Mouse (Mus musculus) heart, embryonic 11.5 days (tissue): ENCODE data around the gene Pde4d. TPM values are rescaled to one million over a fixed set of nuclear protein-coding genes. Genes with fewer than 3 reads are reported as not detected.

Experiments used
- ATAC-seq: fragments of 200-750 bp; cut with Nextera tagmentation; replicated peaks from 2 replicates; pipeline ENCODE4 v1.8.0; 2017; ENCODE audit warnings: moderate library complexity; ENCODE audit not compliant: insufficient number of reproducible peaks, low FRiP score, low TSS enrichment
- H3K27ac ChIP-seq: fragments of 300-500 bp; sonication (generic); 2 replicates; pipeline ENCODE4 v1.5.1; 2014; ENCODE audit warnings: mild to moderate bottlenecking, low read depth, low read length
- H3K27me3 ChIP-seq: fragments of 300-500 bp; sonication (generic); 2 replicates; pipeline ENCODE4 v1.6.1; 2014; ENCODE audit warnings: mild to moderate bottlenecking, low read length, mixed read lengths; ENCODE audit not compliant: control insufficient read depth, insufficient read depth
- H3K36me3 ChIP-seq: fragments of 300-500 bp; sonication (generic); 2 replicates; pipeline ENCODE4 v1.6.1; 2014; ENCODE audit warnings: mild to moderate bottlenecking, low read length, moderate library complexity, mixed read lengths; ENCODE audit not compliant: control insufficient read depth, insufficient read depth
- H3K4me1 ChIP-seq: fragments of 300-500 bp; sonication (generic); 2 replicates; pipeline ENCODE4 v1.6.1; 2014; ENCODE audit warnings: low read length; ENCODE audit not compliant: control insufficient read depth, insufficient read depth
- H3K4me2 ChIP-seq: fragments of 300-500 bp; sonication (generic); 2 replicates; pipeline ENCODE4 v1.6.1; 2014; ENCODE audit warnings: mild to moderate bottlenecking, moderate library complexity
- H3K4me3 ChIP-seq: fragments of 300-500 bp; sonication (generic); 2 replicates; pipeline ENCODE4 v1.5.1; 2014; ENCODE audit warnings: low read depth, low read length
- H3K9ac ChIP-seq: fragments of 300-500 bp; sonication (generic); 2 replicates; pipeline ENCODE4 v1.6.1; 2014; ENCODE audit warnings: mild to moderate bottlenecking, low read depth, low read length, moderate library complexity
- H3K9me3 ChIP-seq: fragments of 300-500 bp; sonication (generic); replicated peaks from 2 replicates; pipeline ENCODE4 v1.6.1; 2016; ENCODE audit warnings: low read length; ENCODE audit not compliant: control insufficient read depth
- WGBS: fragments of 180-500 bp; shearing (Covaris S2); extraction: QIAGEN DNeasy Blood & Tissue Kit; methylation state at CpG from one replicate; pipeline ENCODE4 v1.1.7; 2014; ENCODE audit not compliant: insufficient replicate concordance; 5-methylcytosine and 5-hydroxymethylcytosine counted together
- polyA plus RNA-seq: library from polyadenylated mRNA; unstranded; fragments of >200 nt; fragmentation: Nextera tagmentation; extraction: Ambion mirVana; gene quantifications from 2 replicates; pipeline ENCODE4 v1.2.1, GENCODE M21; 2014

Gene Pde4d
- polyA plus RNA-seq, 1 experiment from 2014 or later = 27.8 TPM

DNA sequence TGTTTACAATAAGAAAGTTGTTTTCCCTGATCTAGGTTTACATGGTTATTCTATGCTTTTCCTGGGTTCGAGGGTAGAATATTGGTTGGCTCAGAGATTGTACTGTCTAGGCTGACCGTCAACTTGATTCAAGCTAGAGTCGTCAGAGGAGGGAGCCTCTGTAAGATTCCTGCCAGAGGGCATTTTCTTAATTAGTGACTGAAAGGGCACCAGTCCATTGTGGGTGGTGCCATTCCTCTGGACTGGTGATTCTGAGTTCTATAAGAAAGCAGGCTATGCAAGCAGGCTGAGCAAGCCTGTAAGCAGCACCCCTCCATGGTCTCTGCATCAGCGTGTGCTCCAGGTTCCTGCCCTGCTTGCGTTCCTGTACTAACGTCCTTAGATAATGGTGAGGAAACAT, 1376.1 kb downstream of the Pde4d start:
- Histone ChIP-seq H3K4me3 (no peak overlapping the region), H3K4me2 (no peak overlapping the region), H3K4me1 (peaks cover 35% of the 10 kb centered on the region), H3K9ac (no peak overlapping the region), H3K36me3 (no peaks in the 10 kb centered on the region), H3K9me3 (no peaks in the 10 kb centered on the region), H3K27me3 (no peaks in the 10 kb centered on the region), H3K27ac (no peak overlapping the region)
- WGBS = 90% methylated on average over 6 of the region's 6 CpGs
- ATAC-seq = no peak

DNA sequence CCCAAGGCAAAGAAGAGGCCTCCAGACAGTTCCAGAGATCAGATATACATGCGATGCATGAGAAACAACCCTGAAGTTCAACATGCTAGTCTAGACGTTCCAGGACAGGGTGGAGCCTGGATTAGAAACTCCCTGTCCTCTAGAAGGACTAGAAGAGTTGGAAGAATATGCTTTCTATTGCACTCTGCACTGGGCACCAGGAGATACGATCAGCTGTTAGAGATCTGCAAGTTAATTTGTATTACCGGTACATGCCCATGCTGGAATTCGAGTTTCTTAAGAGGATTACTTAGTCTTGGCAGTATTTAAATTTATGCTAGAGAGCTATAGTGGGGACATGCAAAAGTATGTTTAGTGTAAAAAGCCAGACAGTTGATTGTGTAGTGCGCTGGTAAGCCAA, 1377.6 kb downstream of the Pde4d start:
- Histone ChIP-seq H3K4me3 (no peak overlapping the region), H3K36me3 (no peaks in the 10 kb centered on the region), H3K27me3 (no peaks in the 10 kb centered on the region), H3K27ac (no peak overlapping the region), H3K4me2 (no peak overlapping the region), H3K4me1 (peaks cover 21% of the 10 kb centered on the region), H3K9me3 (no peaks in the 10 kb centered on the region), H3K9ac (no peak overlapping the region)
- ATAC-seq = no peak
- WGBS = 85% methylated on average over 6 of the region's 6 CpGs

DNA sequence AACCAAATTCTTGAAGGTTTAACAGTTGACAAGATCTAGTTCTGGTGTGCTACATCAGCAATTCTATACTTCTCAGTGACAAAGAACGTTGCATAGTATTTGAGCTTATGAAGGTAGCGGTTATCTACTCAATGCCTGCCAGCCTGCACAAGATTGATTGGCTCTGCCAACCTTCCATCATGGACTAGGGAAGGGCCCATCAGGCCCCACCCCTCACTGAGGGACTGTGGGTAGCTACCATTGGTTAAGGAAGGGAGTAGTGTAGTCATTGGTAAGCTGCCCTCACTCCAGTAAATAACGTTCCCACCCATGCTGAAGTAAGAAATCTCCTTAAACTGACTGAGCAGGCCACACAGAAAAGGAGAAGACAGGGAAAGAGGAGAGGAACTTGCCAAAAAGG, 1378.2 kb downstream of the Pde4d start:
- H3K4me1 ChIP-seq = peaks cover 20% of the 10 kb centered on the region
- H3K9me3 ChIP-seq = no peaks in the 10 kb centered on the region
- ATAC-seq = no peak
- H3K9ac ChIP-seq = no peak overlapping the region
- no peak overlapping the region for H3K4me2 ChIP-seq
- H3K4me3 ChIP-seq = no peak overlapping the region
- H3K36me3 ChIP-seq = no peaks in the 10 kb centered on the region
- H3K27me3 ChIP-seq = no peaks in the 10 kb centered on the region
- H3K27ac ChIP-seq = no peak overlapping the region
- 81% methylated on average over 3 of the region's 3 CpGs for WGBS

DNA sequence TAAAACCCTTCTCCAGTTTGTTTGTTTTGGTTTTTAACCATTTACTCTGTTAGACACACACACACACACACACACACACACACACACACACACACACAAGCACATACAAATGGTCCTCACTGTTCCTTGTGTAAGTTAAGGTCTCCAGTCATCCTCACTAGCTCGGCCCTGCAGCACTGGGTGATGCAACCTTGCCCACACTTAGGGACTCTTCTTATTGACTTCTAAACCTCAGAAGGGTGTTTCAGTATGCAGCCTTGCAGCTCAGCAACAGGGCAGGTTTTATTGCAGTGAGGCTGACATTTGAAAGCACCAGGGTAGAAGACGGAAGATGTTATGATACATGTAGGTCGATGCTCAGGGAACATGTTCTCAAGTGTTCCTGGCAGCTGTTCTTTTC, 1379.7 kb downstream of the Pde4d start:
- Histone ChIP-seq H3K4me3 (no peak overlapping the region), H3K9ac (no peak overlapping the region), H3K27me3 (no peaks in the 10 kb centered on the region), H3K4me1 (peaks cover 7% of the 10 kb centered on the region), H3K27ac (no peak overlapping the region), H3K4me2 (no peak overlapping the region), H3K9me3 (no peaks in the 10 kb centered on the region), H3K36me3 (no peaks in the 10 kb centered on the region)
- no peak for ATAC-seq
- 80% methylated on average over 3 of the region's 3 CpGs for WGBS

DNA sequence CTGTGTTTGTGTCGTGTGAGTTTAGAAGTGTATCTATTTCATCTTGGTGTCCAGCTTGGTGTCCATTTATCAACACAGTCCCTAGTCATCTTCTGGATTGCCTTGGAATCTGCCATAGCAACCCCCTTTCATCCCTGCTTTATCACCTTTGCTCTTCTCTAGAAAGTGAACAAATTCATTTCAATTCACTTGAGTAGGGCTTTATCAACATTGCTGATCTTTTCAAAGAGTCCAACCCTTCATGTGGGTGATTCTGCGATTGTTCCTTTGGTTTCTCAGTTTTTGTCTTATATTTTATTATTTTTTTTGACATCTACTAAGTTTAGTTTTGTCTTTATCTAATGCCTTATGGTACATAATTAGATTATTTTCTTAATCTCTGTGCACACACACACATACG, 1385.2 kb downstream of the Pde4d start:
- no peaks in the 10 kb centered on the region for H3K4me1 ChIP-seq
- no peaks in the 10 kb centered on the region for H3K27me3 ChIP-seq
- H3K9ac ChIP-seq = no peak overlapping the region
- no peak overlapping the region for H3K4me3 ChIP-seq
- no peaks in the 10 kb centered on the region for H3K9me3 ChIP-seq
- no peak for ATAC-seq
- no peak overlapping the region for H3K4me2 ChIP-seq
- H3K27ac ChIP-seq = no peak overlapping the region
- H3K36me3 ChIP-seq = no peaks in the 10 kb centered on the region
- 91% methylated on average over 3 of the region's 3 CpGs for WGBS

DNA sequence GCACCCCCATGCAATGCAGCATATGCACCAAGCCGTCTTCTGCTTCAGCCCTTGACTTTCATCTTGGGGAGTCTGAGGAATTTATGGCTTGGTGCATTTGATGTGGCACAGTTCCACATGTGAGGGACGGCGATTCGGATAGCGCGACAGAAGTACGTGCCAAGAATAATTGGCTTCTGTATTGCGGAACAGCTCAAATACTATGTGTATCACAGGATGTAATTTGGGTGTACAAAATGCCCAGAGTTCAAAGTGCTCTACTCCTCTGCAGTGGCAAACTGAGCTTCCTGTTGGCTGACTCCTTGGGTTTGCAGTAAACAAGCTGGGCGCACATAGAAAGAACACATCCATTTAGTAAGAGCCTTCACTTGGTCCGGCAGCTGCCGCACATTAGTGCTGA, 1387.7 kb downstream of the Pde4d start:
- H3K36me3 ChIP-seq = no peaks in the 10 kb centered on the region
- WGBS = 91% methylated on average over 11 of the region's 11 CpGs
- no peak for ATAC-seq
- H3K4me2 ChIP-seq = no peak overlapping the region
- H3K27me3 ChIP-seq = no peaks in the 10 kb centered on the region
- H3K9ac ChIP-seq = no peak overlapping the region
- H3K9me3 ChIP-seq = no peaks in the 10 kb centered on the region
- H3K4me3 ChIP-seq = no peak overlapping the region
- no peaks in the 10 kb centered on the region for H3K4me1 ChIP-seq
- H3K27ac ChIP-seq = no peak overlapping the region

DNA sequence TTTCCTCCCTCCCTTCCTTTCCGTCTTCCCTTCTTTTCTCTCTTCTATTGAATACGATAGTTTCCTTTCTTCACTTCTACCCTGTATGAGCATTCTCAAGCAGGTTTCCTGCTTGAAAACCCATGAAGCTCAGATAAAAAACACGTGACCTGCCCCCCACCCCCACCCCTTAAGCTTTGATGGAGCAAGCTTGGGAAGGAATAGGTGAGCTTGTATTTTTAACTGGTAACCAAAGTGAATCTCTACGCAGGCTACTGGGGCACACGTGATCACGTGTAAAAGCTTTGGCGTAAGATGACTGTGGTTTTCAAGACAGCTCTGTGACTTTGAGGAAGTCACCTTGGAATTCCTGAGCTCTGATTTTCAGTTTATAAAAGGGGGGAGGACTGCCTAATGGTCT, 1388.2 kb downstream of the Pde4d start:
- WGBS = 83% methylated on average over 7 of the region's 7 CpGs
- H3K4me1 ChIP-seq = no peaks in the 10 kb centered on the region
- no peak overlapping the region for H3K4me2 ChIP-seq
- ATAC-seq = no peak
- no peak overlapping the region for H3K27ac ChIP-seq
- H3K4me3 ChIP-seq = no peak overlapping the region
- no peaks in the 10 kb centered on the region for H3K36me3 ChIP-seq
- H3K9me3 ChIP-seq = no peaks in the 10 kb centered on the region
- H3K9ac ChIP-seq = no peak overlapping the region
- H3K27me3 ChIP-seq = no peaks in the 10 kb centered on the region

DNA sequence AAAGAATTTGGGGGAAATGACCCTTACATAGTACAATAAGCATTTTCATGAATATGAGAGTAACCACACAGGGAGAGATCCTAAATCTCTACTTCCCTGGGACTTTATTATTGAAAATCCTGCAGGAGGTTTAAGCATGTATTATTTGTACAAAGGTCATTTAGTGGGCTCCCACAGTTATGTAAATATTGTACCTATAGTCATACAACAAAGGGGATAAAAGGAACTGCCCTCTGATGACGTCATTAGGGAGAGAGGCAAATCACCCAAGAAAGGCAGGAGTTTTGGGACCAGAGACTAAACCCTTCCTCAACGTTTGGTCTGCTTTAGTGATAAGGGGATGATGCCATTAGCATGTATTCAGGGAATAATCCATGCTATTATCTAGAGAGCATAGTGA, 1390.5 kb downstream of the Pde4d start:
- H3K9ac ChIP-seq = no peak overlapping the region
- H3K27me3 ChIP-seq = no peaks in the 10 kb centered on the region
- no peak overlapping the region for H3K4me3 ChIP-seq
- no peak overlapping the region for H3K4me2 ChIP-seq
- no peaks in the 10 kb centered on the region for H3K36me3 ChIP-seq
- H3K9me3 ChIP-seq = no peaks in the 10 kb centered on the region
- no peaks in the 10 kb centered on the region for H3K4me1 ChIP-seq
- 28% methylated on average over 2 of the region's 2 CpGs for WGBS
- no peak overlapping the region for H3K27ac ChIP-seq
- no peak for ATAC-seq

DNA sequence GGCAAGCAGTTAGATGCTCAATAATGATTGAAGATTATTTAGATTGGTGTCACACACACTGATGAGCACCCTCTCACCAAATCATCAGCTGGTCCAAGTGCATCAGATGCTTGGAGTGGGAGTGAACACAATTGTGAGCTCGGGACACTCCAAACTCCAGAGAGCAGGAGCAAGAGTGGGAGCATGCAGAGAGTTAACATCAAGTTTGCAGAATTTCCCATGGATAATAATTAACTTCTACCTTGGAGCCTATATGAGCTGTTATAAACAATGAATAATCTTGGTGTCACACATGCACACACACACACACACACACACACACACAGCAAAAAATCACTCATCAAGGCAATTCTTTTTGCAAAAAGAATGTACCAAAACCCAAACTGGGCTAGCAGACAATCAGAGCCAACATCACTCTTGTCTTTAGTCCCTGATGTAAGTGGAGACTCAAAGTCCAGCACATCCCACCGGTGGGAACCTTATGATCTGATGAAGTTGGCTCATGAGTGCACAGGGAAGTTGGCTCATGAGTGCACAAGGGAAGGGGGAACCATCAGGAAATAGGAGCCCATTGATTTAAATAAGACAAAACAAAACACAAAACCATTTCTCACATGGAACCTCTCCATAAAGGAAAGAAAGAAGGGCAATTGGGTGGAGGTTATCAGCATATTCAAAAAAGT, 1391.5 kb downstream of the Pde4d start:
- no peak overlapping the region for H3K4me3 ChIP-seq
- H3K27ac ChIP-seq = no peak overlapping the region
- H3K9ac ChIP-seq = no peak overlapping the region
- WGBS = 81% methylated on average over 2 of the region's 2 CpGs
- ATAC-seq = no peak
- H3K27me3 ChIP-seq = no peaks in the 10 kb centered on the region
- H3K4me1 ChIP-seq = no peaks in the 10 kb centered on the region
- no peaks in the 10 kb centered on the region for H3K36me3 ChIP-seq
- no peak overlapping the region for H3K4me2 ChIP-seq
- no peaks in the 10 kb centered on the region for H3K9me3 ChIP-seq
